Comparison of ENCODE assay signal across 14 mouse cellular contexts in genomic region chr2:180221051-180221450, GRCm38 (mm10). TPM values are rescaled to one million over a fixed set of nuclear protein-coding genes. Genes with fewer than 3 reads are reported as not detected.
DNase-seq lines count a peak whose midpoint lies in the region; TF ChIP-seq lines count a peak whose summit lies in the region.
"Had no signal": no experiment of that assay in that cellular context is flagged by ENCODE, and none has a peak within 500 bp of the region (broad histone marks: within the 10 kb centered on the region; RNA-seq: fewer than 3 reads in every experiment).

No protein-coding gene starts in this region.

- TF ChIP-seq CTCF in kidney, adult 2 months (conservative IDR thresholded peaks at IDR 0.05; ENCODE audit: insufficient read depth, insufficient read length, low read depth, low read length): no peak

- H3K27me3 ChIP-seq in kidney, adult 2 months (replicated peaks; ENCODE audit: control insufficient read depth, insufficient read depth, low read length): no peaks in the 10 kb centered on the region

- H3K4me3 ChIP-seq in kidney, adult 2 months (ENCODE audit: insufficient read depth, low read depth, low read length): no peak overlapping the region
- no peak overlapping the region for H3K4me3 ChIP-seq in ES-E14 (ENCODE audit: insufficient read depth in 1 of 2, low read depth in 1 of 2, low read length in 2 of 2, poor library complexity in 1 of 2, severe bottlenecking in 1 of 2)
- H3K4me3 ChIP-seq: layer of hippocampus, adult 2 months; midbrain, embryonic 12.5 days; neural tube, embryonic 13.5 days had no signal

- TF ChIP-seq POLR2A in kidney, adult 2 months (IDR thresholded peaks at IDR 0.05; ENCODE audit: low read depth, low read length): no peak

- peaks cover 63% of the 10 kb centered on the region for H3K4me1 ChIP-seq in kidney, adult 2 months (ENCODE audit: control insufficient read depth, insufficient read depth, low read length)
- peaks cover 5 to 62% of the 10 kb centered on the region in 2 experiments; a peak in 3 of 4 replicates for H3K4me1 ChIP-seq in ES-E14 (ENCODE audit: control insufficient read depth in 2 of 2, insufficient read depth in 2 of 2, low read length in 2 of 2, poor library complexity in 1 of 2)

- in situ Hi-C loops in ES-E14 (cut with MboI; ENCODE audit: low sequenced_read_pairs in 2 of 2, unreplicated experiment in 2 of 2): no loop called here

- no peaks in the 10 kb centered on the region for H3K9me3 ChIP-seq in ES-E14 (ENCODE audit: control insufficient read depth, insufficient read depth, low read depth, low read length)
- H3K9me3 ChIP-seq: midbrain, embryonic 12.5 days; neural tube, embryonic 13.5 days had no signal

- peak; percentile 70 for DNase-seq in kidney, adult 2 months
- no peak for DNase-seq in kidney, postnatal 4 days
- no peak for DNase-seq in ES-E14 (ENCODE audit: low read depth, low spot score)
- peak; percentile 66 for DNase-seq in kidney, adult 9 months
- DNase-seq in lung, postnatal 10 days: peak; percentile 47
- no peak for DNase-seq in ovary, postnatal 10 days (ENCODE audit: low spot score)
- DNase-seq in thymus, adult 18-20 months: no peak
- DNase-seq: adrenal gland, adult 2 months; cerebellum, postnatal 14 days; left cerebral cortex, postnatal 4 days had no signal

- 37% methylated on average over 9 of the region's 9 CpGs for WGBS in kidney, adult 2 months

- peak overlapping the region; percentile 25 for H3K27ac ChIP-seq in kidney, adult 2 months (ENCODE audit: insufficient read depth, low read depth, low read length)
- H3K27ac ChIP-seq in ES-E14 (ENCODE audit: insufficient read depth, low read depth, low read length, poor library complexity, severe bottlenecking): peak overlapping the region; percentile 9; the same call in 1 of the 2 replicates
- H3K27ac ChIP-seq: layer of hippocampus, adult 2 months; macrophage; midbrain, embryonic 12.5 days; neural tube, embryonic 13.5 days had no signal

- peak overlapping the region; percentile 17; the same call in 1 of the 2 replicates for H3K9ac ChIP-seq in ES-E14 (ENCODE audit: insufficient read depth, low read depth, low read length, poor library complexity, severe bottlenecking)
- H3K9ac ChIP-seq: midbrain, embryonic 12.5 days; neural tube, embryonic 13.5 days had no signal

- no peaks in the 10 kb centered on the region for H3K36me3 ChIP-seq in kidney, adult 2 months (ENCODE audit: control insufficient read depth, insufficient read depth, low read length)
- H3K36me3 ChIP-seq in ES-E14 (ENCODE audit: control insufficient read depth, insufficient read depth, low read length, poor library complexity, severe bottlenecking): peaks cover 50% of the 10 kb centered on the region; the same call in 1 of the 2 replicates
- H3K36me3 ChIP-seq: midbrain, embryonic 12.5 days; neural tube, embryonic 13.5 days had no signal

TF ChIP-seq in ES-E14, 5 proteins besides CTCF, POLR2A, EP300 and RAD21:
- TF ChIP-seq CHD2 (IDR thresholded peaks at IDR 0.05; ENCODE audit: low read depth, low read length) (no peak), ZC3H11A (IDR thresholded peaks at IDR 0.05; ENCODE audit: borderline replicate concordance, low read depth, low read length) (no peak), MAFK (IDR thresholded peaks at IDR 0.05; ENCODE audit: insufficient read depth, low read depth, low read length) (no peak), ZNF384 (IDR thresholded peaks at IDR 0.05; ENCODE audit: low read depth, low read length) (no peak), HCFC1 (IDR thresholded peaks at IDR 0.05; ENCODE audit: borderline replicate concordance, insufficient read depth, low read length) (no peak)

RNA-seq across cellular contexts. Expression of gene Lama5, which starts 4.6 kb away (rescaled TPM):
- 83.3 and 97.8 TPM in 2 replicates for polyA plus RNA-seq in kidney, adult 2 months (2012; rRNA removed)
- total RNA-seq in ES-E14 (2012; rRNA removed): 291 and 497 TPM in 2 replicates
- polyA plus RNA-seq: macrophage had no signal

RNA-seq across cellular contexts. Expression of gene Rps21, which starts 36.1 kb away (rescaled TPM):
- 2,294 and 2,331 TPM in 2 replicates for polyA plus RNA-seq in kidney, adult 2 months (2012; rRNA removed)
- 4,130 and 4,285 TPM in 2 replicates for total RNA-seq in ES-E14 (2012; rRNA removed)

RNA-seq across cellular contexts. Expression of gene Adrm1, which starts 49.8 kb away (rescaled TPM):
- 80.0 and 95.3 TPM in 2 replicates for polyA plus RNA-seq in kidney, adult 2 months (2012; rRNA removed)
- total RNA-seq in ES-E14 (2012; rRNA removed): 169 and 196 TPM in 2 replicates

RNA-seq across cellular contexts. Expression of gene Cables2, which starts 52.2 kb away (rescaled TPM):
- 18.2 TPM in 2 replicates for polyA plus RNA-seq in kidney, adult 2 months (2012; rRNA removed)
- 13.4 and 15.5 TPM in 2 replicates for total RNA-seq in ES-E14 (2012; rRNA removed)

Comparison
In these comparisons a context has a peak if more than half of its experiments do, and no peak if none do; other contexts are left out.
1. DNase-seq: peak in kidney, adult 2 months (single experiment), kidney, adult 9 months (single experiment) and lung, postnatal 10 days (single experiment); none in kidney, postnatal 4 days (0 of 2), ES-E14 (single experiment), ovary, postnatal 10 days (single experiment) and thymus, adult 18-20 months (0 of 2).